Mouse (Mus musculus): ENCODE results near the gene Cym. TPM values are rescaled to one million over a fixed set of nuclear protein-coding genes. Genes with fewer than 3 reads are reported as not detected.

Gene Cym
- polyA plus RNA-seq, 1 experiment from 2014 or later: 1.0 TPM

GRCm38 (mm10) chr3:107223230-107223629 lies 1.7 kb upstream of the Cym start:
- Histone ChIP-seq H3K4me1 (peaks cover 3% of the 10 kb centered on the region; the same call in 1 of the 2 replicates), H3K27ac (replicated peaks) (no peak overlapping the region), H3K9me3 (peaks cover 7% of the 10 kb centered on the region; the same call in 1 of the 2 replicates), H3K27me3 (replicated peaks) (peaks cover 7% of the 10 kb centered on the region; the same call in 1 of the 2 replicates), H3K4me3 (no peak overlapping the region), H3K4me2 (no peak overlapping the region), H3K36me3 (no peaks in the 10 kb centered on the region), H3K9ac (no peak overlapping the region)
- WGBS: 32% methylated on average over 1 of the region's 1 CpGs
- no peak for ATAC-seq (ENCODE audit: extremely low read depth, insufficient number of reproducible peaks, low FRiP score, low TSS enrichment)

- no peaks in the 10 kb centered on the region for H3K36me3 ChIP-seq
- ATAC-seq (ENCODE audit: extremely low read depth, insufficient number of reproducible peaks, low FRiP score, low TSS enrichment): no peak
- WGBS: 81% methylated on average over 7 of the region's 7 CpGs
- peaks cover 7% of the 10 kb centered on the region; the same call in 1 of the 2 replicates for H3K27me3 ChIP-seq (replicated peaks)
- H3K9me3 ChIP-seq: no peaks in the 10 kb centered on the region
- no peak overlapping the region for H3K4me2 ChIP-seq
- no peak overlapping the region for H3K9ac ChIP-seq
- H3K4me1 ChIP-seq: peaks cover 3% of the 10 kb centered on the region; the same call in 1 of the 2 replicates
- H3K27ac ChIP-seq (replicated peaks): no peak overlapping the region
- H3K4me3 ChIP-seq: no peak overlapping the region
Observed at GRCm38 (mm10) chr3:107218572-107218971, 3.0 kb downstream of the Cym start.

GRCm38 (mm10) chr3:107217101-107217480 lies 4.4 kb downstream of the Cym start:
- no peak for ATAC-seq (ENCODE audit: extremely low read depth, insufficient number of reproducible peaks, low FRiP score, low TSS enrichment)
- WGBS: 76% methylated on average over 3 of the region's 3 CpGs

GRCm38 (mm10) chr3:107216400-107217100 lies 5.0 kb downstream of the Cym start:
- 59% methylated on average over 8 of the region's 8 CpGs for WGBS
- Histone ChIP-seq H3K4me2 (no peak overlapping the region), H3K27me3 (replicated peaks) (peaks cover 7% of the 10 kb centered on the region; the same call in 1 of the 2 replicates), H3K9me3 (no peaks in the 10 kb centered on the region), H3K27ac (replicated peaks) (no peak overlapping the region), H3K9ac (no peak overlapping the region), H3K4me1 (no peaks in the 10 kb centered on the region), H3K4me3 (no peak overlapping the region), H3K36me3 (no peaks in the 10 kb centered on the region)
- ATAC-seq (ENCODE audit: extremely low read depth, insufficient number of reproducible peaks, low FRiP score, low TSS enrichment): no peak

More at GRCm38 (mm10) chr3:107217101-107217480, 4.4 kb downstream of the Cym start:
- H3K9me3 ChIP-seq: no peaks in the 10 kb centered on the region
- H3K4me1 ChIP-seq: no peaks in the 10 kb centered on the region
- H3K27ac ChIP-seq (replicated peaks): no peak overlapping the region
- H3K4me2 ChIP-seq: no peak overlapping the region
- no peak overlapping the region for H3K4me3 ChIP-seq
- H3K27me3 ChIP-seq (replicated peaks): peaks cover 7% of the 10 kb centered on the region; the same call in 1 of the 2 replicates
- no peak overlapping the region for H3K9ac ChIP-seq
- H3K36me3 ChIP-seq: no peaks in the 10 kb centered on the region

GRCm38 (mm10) chr3:107214606-107215005 lies 6.9 kb downstream of the Cym start:
- H3K36me3 ChIP-seq: no peaks in the 10 kb centered on the region
- no peak overlapping the region for H3K4me3 ChIP-seq
- no peaks in the 10 kb centered on the region for H3K4me1 ChIP-seq
- ATAC-seq (ENCODE audit: extremely low read depth, insufficient number of reproducible peaks, low FRiP score, low TSS enrichment): no peak
- H3K27me3 ChIP-seq (replicated peaks): peaks cover 5% of the 10 kb centered on the region; the same call in 1 of the 2 replicates
- H3K9me3 ChIP-seq: no peaks in the 10 kb centered on the region
- no peak overlapping the region for H3K9ac ChIP-seq
- H3K27ac ChIP-seq (replicated peaks): no peak overlapping the region
- 68% methylated on average over 5 of the region's 5 CpGs for WGBS
- H3K4me2 ChIP-seq: no peak overlapping the region

- peaks cover 7% of the 10 kb centered on the region for H3K4me1 ChIP-seq
- 53% methylated on average over 7 of the region's 7 CpGs for WGBS
- no peak overlapping the region for H3K4me2 ChIP-seq
- no peak overlapping the region for H3K27ac ChIP-seq (replicated peaks)
- 0 out of 2 replicates have a peak, but pooled peaks cover 5% of the 10 kb centered on the region for H3K27me3 ChIP-seq (replicated peaks)
- H3K9me3 ChIP-seq: no peaks in the 10 kb centered on the region
- no peak overlapping the region for H3K4me3 ChIP-seq
- H3K36me3 ChIP-seq: no peaks in the 10 kb centered on the region
- ATAC-seq (ENCODE audit: extremely low read depth, insufficient number of reproducible peaks, low FRiP score, low TSS enrichment): no peak
- H3K9ac ChIP-seq: no peak overlapping the region
Observed at GRCm38 (mm10) chr3:107207625-107208253, 13.8 kb downstream of the Cym start.

GRCm38 (mm10) chr3:107206490-107207150 lies 14.9 kb downstream of the Cym start:
- WGBS: 35% methylated on average over 4 of the region's 4 CpGs
- Histone ChIP-seq H3K4me1 (peaks cover 7% of the 10 kb centered on the region), H3K4me3 (no peak overlapping the region), H3K4me2 (no peak overlapping the region), H3K9me3 (no peaks in the 10 kb centered on the region), H3K36me3 (no peaks in the 10 kb centered on the region), H3K27ac (replicated peaks) (no peak overlapping the region), H3K9ac (no peak overlapping the region), H3K27me3 (replicated peaks) (0 out of 2 replicates have a peak, but pooled peaks cover 5% of the 10 kb centered on the region)
- no peak for ATAC-seq (ENCODE audit: extremely low read depth, insufficient number of reproducible peaks, low FRiP score, low TSS enrichment)

GRCm38 (mm10) chr3:107205994-107206393 lies 15.5 kb downstream of the Cym start:
- H3K36me3 ChIP-seq: no peaks in the 10 kb centered on the region
- no peak overlapping the region for H3K4me3 ChIP-seq
- 0 out of 2 replicates have a peak, but pooled peaks cover 5% of the 10 kb centered on the region for H3K27me3 ChIP-seq (replicated peaks)
- no peak overlapping the region for H3K9ac ChIP-seq
- H3K4me1 ChIP-seq: peaks cover 7% of the 10 kb centered on the region
- no peak for ATAC-seq (ENCODE audit: extremely low read depth, insufficient number of reproducible peaks, low FRiP score, low TSS enrichment)
- no peaks in the 10 kb centered on the region for H3K9me3 ChIP-seq
- no peak overlapping the region for H3K27ac ChIP-seq (replicated peaks)
- H3K4me2 ChIP-seq: no peak overlapping the region
- WGBS: 9% methylated on average over 4 of the region's 4 CpGs

GRCm38 (mm10) chr3:107205170-107205569 lies 16.4 kb downstream of the Cym start:
- Histone ChIP-seq H3K4me3 (no peak overlapping the region), H3K4me2 (no peak overlapping the region), H3K9ac (no peak overlapping the region), H3K4me1 (peaks cover 7% of the 10 kb centered on the region), H3K9me3 (no peaks in the 10 kb centered on the region), H3K27me3 (replicated peaks) (0 out of 2 replicates have a peak, but pooled peaks cover 5% of the 10 kb centered on the region), H3K27ac (replicated peaks) (no peak overlapping the region), H3K36me3 (no peaks in the 10 kb centered on the region)
- ATAC-seq (ENCODE audit: extremely low read depth, insufficient number of reproducible peaks, low FRiP score, low TSS enrichment): no peak

- Histone ChIP-seq H3K4me1 (peaks cover 7% of the 10 kb centered on the region), H3K4me2 (no peak overlapping the region), H3K36me3 (no peaks in the 10 kb centered on the region), H3K9ac (no peak overlapping the region), H3K4me3 (no peak overlapping the region), H3K27me3 (replicated peaks) (0 out of 2 replicates have a peak, but pooled peaks cover 5% of the 10 kb centered on the region), H3K27ac (replicated peaks) (no peak overlapping the region), H3K9me3 (no peaks in the 10 kb centered on the region)
- ATAC-seq (ENCODE audit: extremely low read depth, insufficient number of reproducible peaks, low FRiP score, low TSS enrichment): no peak
- 80% methylated on average over 3 of the region's 3 CpGs for WGBS
Observed at GRCm38 (mm10) chr3:107204413-107204812, 17.1 kb downstream of the Cym start.

Measured in heart, embryonic 13.5 days (tissue).